Mouse (Mus musculus): ENCODE data around the gene Tmem141.

- TF ChIP-seq EP300 (IDR thresholded peaks at IDR 0.05), result no peak
- peak; percentile 75 for TF ChIP-seq CTCF (IDR thresholded peaks at IDR 0.05)
Measured at GRCm38 (mm10) chr2:25663511-25663910, 41.7 kb upstream of the Tmem141 start.

Measured in lung, postnatal 0 days (tissue).